Mouse (Mus musculus): Measurements from ENCODE around the gene Draxin.
A peak's percentile ranks its signal among the peaks of the same experiment; 100 is the strongest.

- TF ChIP-seq CTCF (conservative IDR thresholded peaks at IDR 0.05; ENCODE audit: low read length) = peak; percentile 94
- TF ChIP-seq NANOG (IDR thresholded peaks at IDR 0.05; ENCODE audit: borderline replicate concordance, low read length) = no peak
- TF ChIP-seq POU5F1 (IDR thresholded peaks at IDR 0.05; ENCODE audit: borderline replicate concordance, low read length) = no peak
Measured at GRCm38 (mm10) chr4:148117392-148117791, 13.1 kb downstream of the Draxin start.

All from E14TG2a.4 (cell line).